Mouse (Mus musculus): Measurements from ENCODE around the gene Nkx2-2. TPM values are rescaled to one million over a fixed set of nuclear protein-coding genes. Genes with fewer than 3 reads are reported as not detected.

The Nkx2-2 gene
- polyA plus RNA-seq, 1 experiment from 2014 or later = 2.8 TPM

DNA sequence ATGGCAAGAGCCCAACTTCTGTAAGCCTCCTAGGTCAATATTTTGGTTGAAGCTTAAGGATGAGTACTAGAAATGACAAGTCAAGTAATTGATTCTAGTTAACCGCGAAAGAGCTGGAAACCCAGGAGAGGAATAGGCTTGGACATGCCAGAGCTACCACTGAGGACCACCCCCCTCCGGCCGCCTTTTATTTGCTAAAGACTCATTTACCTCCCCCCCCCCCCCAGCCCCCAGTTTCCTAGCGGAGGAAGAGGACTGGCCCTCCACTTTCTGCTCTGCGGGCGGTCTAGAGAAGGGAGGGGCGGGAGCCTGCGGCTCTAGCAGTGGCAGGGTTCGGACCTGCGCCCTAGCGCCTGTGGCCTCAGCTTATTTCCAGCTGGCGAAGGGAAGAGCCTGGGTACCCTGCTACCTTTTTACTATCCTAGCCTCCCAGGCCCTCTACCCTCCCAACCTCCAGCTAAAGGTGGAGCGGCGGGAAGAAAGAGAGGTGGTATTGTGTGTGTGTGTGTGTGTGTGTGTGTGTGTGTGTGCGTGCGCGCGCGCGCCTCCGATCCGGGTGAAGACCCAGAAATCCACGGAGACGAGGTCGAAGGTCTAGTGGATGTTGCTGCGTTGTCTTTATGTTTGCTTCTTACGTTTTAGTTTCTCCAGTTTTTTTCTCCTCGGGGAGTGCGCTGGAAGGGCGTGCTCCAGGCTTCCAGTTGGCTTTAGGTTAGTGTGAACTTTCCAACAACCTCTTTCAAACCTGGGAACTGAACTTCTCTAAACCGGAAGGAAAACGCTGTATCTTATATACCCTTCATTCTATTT is 6.8 kb downstream of the Nkx2-2 start:
- Histone ChIP-seq H3K27me3 (ENCODE audit: poor library complexity, severe bottlenecking) (peaks cover 100% of the 10 kb centered on the region), H3K4me3 (peak overlapping the region; percentile 31; the same call in 1 of the 2 replicates), H3K36me3 (replicated peaks) (no peaks in the 10 kb centered on the region), H3K9me3 (no peaks in the 10 kb centered on the region), H3K27ac (peak overlapping the region; percentile 67), H3K4me1 (peaks cover 64% of the 10 kb centered on the region)
- DNase-seq (ENCODE audit: extremely low spot score, low spot score) = peak; percentile 56
- under 1% methylated on average over 33 of the region's 33 CpGs for WGBS

DNA sequence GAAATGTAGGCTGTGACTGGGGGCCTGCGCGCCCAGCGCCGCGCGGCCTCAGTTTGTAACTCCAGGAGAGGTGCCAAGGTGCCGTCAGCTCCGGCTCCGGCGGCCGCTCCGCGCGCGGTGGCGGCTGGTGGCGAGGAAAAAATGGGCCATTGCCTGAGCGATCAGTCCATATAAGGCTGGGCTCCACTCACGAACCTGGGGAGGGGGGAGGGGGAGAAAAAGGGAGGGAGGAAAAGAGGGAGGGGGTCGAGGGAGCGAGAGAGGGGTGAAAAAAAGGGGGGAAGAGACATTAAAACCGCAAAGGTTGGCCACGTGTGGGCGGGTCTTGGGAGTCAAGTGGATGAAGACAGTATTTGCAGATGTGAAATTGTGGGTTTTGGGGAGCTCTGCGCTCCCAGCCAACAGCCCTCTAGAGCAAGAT is 7.8 kb downstream of the Nkx2-2 start:
- DNase-seq (ENCODE audit: extremely low spot score, low spot score) = peak; percentile 25
- Histone ChIP-seq H3K9me3 (no peaks in the 10 kb centered on the region), H3K27ac (peak overlapping the region; percentile 77; the same call in 1 of the 2 replicates), H3K4me1 (peaks cover 66% of the 10 kb centered on the region), H3K4me3 (peak overlapping the region; percentile 43), H3K27me3 (ENCODE audit: poor library complexity, severe bottlenecking) (peaks cover 100% of the 10 kb centered on the region), H3K36me3 (replicated peaks) (no peaks in the 10 kb centered on the region)
- under 1% methylated on average over 25 of the region's 25 CpGs for WGBS

DNA sequence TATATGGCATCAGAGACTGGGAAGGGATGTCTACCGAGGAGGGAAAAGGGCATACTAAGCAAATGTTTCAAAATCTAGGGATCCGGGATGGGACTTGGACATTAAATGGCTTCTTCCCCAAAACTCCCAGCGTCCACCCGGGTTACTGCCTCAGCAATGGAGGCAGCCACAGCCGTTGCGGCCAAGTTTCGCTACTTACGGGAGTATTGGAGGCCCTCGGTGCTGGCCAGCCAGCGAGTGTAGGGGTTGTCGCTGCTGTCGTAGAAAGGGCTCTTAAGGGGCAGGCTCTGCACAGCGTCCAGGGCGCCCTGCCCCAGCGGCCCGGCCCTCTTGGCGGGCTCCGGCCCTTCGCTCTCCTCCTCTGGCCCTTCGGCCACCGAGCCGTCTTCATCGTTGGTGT is 8.5 kb downstream of the Nkx2-2 start:
- Histone ChIP-seq H3K27ac (peak overlapping the region; percentile 77), H3K36me3 (replicated peaks) (no peaks in the 10 kb centered on the region), H3K27me3 (ENCODE audit: poor library complexity, severe bottlenecking) (peaks cover 100% of the 10 kb centered on the region), H3K4me3 (peak overlapping the region; percentile 43), H3K4me1 (peaks cover 69% of the 10 kb centered on the region), H3K9me3 (no peaks in the 10 kb centered on the region)
- WGBS = under 1% methylated on average over 23 of the region's 23 CpGs
- DNase-seq (ENCODE audit: extremely low spot score, low spot score) = peak; percentile 53

DNA sequence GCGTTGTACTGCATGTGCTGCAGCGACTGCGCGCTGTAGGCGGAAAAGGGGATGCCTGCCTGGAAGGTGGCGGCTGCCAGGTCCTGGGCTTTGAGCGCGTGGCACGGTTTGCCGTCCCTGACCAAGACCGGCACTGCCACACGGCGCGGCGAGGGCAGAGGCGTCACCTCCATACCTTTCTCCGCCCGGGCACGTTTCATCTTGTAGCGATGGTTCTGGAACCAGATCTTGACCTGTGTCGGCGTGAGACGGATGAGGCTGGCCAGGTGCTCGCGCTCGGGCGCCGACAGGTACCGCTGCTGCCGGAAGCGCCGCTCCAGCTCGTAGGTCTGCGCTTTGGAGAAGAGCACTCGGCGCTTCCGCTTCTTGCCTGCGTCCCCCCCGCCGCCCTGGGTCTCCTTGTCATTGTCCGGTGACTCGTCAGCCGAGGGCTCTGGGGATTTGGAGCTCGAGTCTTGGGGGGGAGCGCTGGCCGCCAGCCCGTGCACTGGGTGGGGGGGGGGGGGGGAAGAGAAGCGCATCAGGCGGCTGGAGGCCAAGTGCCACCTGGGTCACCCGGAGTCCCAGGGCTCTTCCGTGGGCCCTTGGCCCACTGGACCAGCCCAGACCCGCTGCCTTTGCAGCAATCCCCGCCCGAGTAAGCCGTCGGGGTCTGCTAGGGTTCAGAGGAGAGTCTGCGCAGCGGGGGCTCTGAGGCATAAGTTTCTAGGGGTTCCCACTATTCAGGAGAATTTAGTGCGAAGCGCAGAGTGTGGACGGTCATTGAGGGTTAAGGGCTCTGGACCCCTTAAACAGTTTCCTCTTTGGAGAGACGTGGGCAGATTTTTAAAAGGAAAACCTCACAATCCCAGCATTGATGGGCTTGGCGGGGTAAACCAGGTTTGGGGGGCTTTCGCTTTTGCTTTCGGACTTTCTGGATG is 9.7 kb downstream of the Nkx2-2 start:
- H3K4me3 ChIP-seq = peak overlapping the region; percentile 44
- peak; percentile 49 for DNase-seq (ENCODE audit: extremely low spot score, low spot score)
- peak overlapping the region; percentile 74 for H3K27ac ChIP-seq
- peaks cover 100% of the 10 kb centered on the region for H3K27me3 ChIP-seq (ENCODE audit: poor library complexity, severe bottlenecking)
- no peaks in the 10 kb centered on the region for H3K9me3 ChIP-seq
- H3K4me1 ChIP-seq = peaks cover 62% of the 10 kb centered on the region
- under 1% methylated on average over 64 of the region's 65 CpGs for WGBS
- no peaks in the 10 kb centered on the region for H3K36me3 ChIP-seq (replicated peaks)

DNA sequence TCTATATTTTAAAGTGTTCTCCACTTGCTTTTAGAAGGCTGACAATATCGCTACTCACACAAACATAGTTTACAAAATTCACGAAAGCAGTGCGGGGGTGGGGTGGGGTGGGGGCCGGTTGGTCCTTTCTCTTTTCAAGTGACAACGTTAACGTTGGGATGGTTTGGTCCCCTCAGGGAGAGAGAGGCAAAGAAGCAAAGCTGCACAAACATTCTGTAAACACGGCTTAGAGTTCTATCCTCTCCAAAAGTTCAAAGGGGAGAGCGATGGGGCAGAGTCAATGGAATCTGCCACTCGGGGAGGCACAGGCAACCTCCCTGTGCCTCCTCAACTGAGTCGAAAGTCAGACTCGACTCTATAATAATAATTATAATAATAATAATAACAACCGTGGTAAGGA is 10.5 kb downstream of the Nkx2-2 start:
- Histone ChIP-seq H3K36me3 (replicated peaks) (no peaks in the 10 kb centered on the region), H3K27ac (peak overlapping the region; percentile 74; the same call in 1 of the 2 replicates), H3K4me3 (peak overlapping the region; percentile 44), H3K4me1 (peaks cover 57% of the 10 kb centered on the region), H3K27me3 (ENCODE audit: poor library complexity, severe bottlenecking) (peaks cover 100% of the 10 kb centered on the region), H3K9me3 (no peaks in the 10 kb centered on the region)
- 1% methylated on average over 12 of the region's 12 CpGs for WGBS
- DNase-seq (ENCODE audit: extremely low spot score, low spot score) = no peak

DNA sequence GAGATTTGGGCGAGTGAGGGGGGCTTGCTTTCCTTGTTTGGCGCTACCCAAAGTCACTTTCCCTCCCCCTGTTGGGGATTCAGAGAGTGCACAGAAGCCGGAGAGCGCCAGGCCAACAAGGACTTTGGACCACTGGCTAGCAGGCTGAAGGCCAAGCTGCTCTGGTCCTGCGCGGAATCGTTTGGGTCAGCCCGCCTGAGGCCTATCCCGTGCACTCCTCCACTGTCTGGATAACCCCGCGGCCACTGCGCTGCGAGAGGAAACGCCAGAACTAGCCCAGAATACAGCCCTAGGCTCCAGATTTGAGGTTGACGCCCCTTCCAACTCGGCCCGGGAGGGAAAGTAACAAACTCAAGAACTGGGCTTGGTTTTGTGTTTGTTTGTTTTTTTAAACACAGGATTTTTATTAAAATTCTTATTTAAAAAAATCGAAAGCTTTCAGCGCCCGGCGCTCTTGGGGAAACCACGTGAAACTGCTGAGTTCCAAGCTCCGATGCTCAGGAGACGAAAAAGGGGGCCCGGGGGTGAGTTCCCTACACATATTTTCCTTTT is 11.3 kb downstream of the Nkx2-2 start:
- peaks cover 100% of the 10 kb centered on the region for H3K27me3 ChIP-seq (ENCODE audit: poor library complexity, severe bottlenecking)
- peak overlapping the region; percentile 44 for H3K4me3 ChIP-seq
- peak overlapping the region; percentile 40; the same call in 1 of the 2 replicates for H3K27ac ChIP-seq
- WGBS = 1% methylated on average over 25 of the region's 25 CpGs
- no peaks in the 10 kb centered on the region for H3K36me3 ChIP-seq (replicated peaks)
- peaks cover 55% of the 10 kb centered on the region for H3K4me1 ChIP-seq
- no peaks in the 10 kb centered on the region for H3K9me3 ChIP-seq
- DNase-seq (ENCODE audit: extremely low spot score, low spot score) = peak; percentile 51

DNA sequence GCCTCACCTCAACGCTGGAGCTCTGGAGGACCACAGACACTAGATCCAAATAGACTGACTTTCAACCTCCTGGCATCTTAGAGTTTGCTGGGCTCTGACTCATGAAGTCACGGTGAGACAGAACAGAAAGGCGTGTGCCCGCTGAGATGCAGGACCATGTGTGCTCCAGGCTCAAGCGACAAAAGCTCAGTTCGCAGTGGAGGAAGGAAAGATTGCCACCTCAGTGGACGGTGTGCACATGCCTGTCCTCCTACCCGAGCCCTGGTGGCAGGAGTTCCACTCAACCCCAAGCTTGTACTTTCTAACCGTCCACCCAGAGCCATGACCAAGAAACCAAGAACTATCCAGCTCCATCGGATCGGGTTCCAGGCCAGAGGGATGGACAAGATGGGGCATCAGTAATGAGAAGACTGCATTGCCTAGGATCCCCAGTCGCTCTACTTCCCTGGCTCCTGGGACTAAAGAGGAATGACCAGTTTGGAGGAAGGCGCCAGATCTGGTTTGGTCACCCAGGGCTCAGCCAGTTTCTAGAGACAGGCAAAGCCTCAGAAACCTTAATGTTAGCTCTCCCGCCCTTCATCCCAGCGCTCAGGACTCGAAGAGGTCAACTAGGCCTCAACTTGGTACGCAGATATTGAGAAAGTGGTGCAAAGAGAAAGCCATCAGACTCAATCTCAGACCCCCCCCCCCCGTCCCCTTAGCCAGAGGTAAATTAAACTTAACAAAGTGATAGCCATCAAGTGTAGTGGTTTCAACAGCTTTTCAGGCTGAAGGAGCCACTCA is 11.9 kb downstream of the Nkx2-2 start:
- Histone ChIP-seq H3K27me3 (ENCODE audit: poor library complexity, severe bottlenecking) (peaks cover 100% of the 10 kb centered on the region), H3K4me1 (peaks cover 48% of the 10 kb centered on the region), H3K4me3 (peak overlapping the region; percentile 44; the same call in 1 of the 2 replicates), H3K27ac (peak overlapping the region; percentile 40; the same call in 1 of the 2 replicates), H3K9me3 (no peaks in the 10 kb centered on the region), H3K36me3 (replicated peaks) (no peaks in the 10 kb centered on the region)
- 5% methylated on average over 18 of the region's 18 CpGs for WGBS
- peak; percentile 40 for DNase-seq (ENCODE audit: extremely low spot score, low spot score)

DNA sequence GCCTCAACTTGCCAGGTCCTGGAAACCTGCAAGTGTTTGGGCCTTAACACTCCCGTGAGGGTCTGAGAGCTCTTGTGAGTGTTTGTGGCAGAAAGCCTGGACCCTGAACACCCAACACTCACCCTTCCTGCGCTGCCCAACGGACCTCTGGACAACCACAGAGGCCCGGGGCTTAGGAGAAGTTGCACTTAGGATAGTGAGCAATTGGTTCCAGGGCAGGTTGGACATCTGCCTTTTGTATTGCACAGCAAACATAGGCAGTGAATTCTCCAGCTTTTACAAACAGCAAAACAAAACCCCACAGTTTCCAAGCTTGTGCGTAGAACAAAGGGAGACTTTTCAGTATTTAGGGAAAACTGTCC is 12.8 kb downstream of the Nkx2-2 start:
- peaks cover 42% of the 10 kb centered on the region for H3K4me1 ChIP-seq
- no peak for DNase-seq (ENCODE audit: extremely low spot score, low spot score)
- WGBS = 4% methylated on average over 5 of the region's 5 CpGs
- no peaks in the 10 kb centered on the region for H3K36me3 ChIP-seq (replicated peaks)
- peaks cover 100% of the 10 kb centered on the region for H3K27me3 ChIP-seq (ENCODE audit: poor library complexity, severe bottlenecking)
- peak overlapping the region; percentile 40; the same call in 1 of the 2 replicates for H3K27ac ChIP-seq
- H3K4me3 ChIP-seq = peak overlapping the region; percentile 30; the same call in 1 of the 2 replicates
- H3K9me3 ChIP-seq = no peaks in the 10 kb centered on the region

DNA sequence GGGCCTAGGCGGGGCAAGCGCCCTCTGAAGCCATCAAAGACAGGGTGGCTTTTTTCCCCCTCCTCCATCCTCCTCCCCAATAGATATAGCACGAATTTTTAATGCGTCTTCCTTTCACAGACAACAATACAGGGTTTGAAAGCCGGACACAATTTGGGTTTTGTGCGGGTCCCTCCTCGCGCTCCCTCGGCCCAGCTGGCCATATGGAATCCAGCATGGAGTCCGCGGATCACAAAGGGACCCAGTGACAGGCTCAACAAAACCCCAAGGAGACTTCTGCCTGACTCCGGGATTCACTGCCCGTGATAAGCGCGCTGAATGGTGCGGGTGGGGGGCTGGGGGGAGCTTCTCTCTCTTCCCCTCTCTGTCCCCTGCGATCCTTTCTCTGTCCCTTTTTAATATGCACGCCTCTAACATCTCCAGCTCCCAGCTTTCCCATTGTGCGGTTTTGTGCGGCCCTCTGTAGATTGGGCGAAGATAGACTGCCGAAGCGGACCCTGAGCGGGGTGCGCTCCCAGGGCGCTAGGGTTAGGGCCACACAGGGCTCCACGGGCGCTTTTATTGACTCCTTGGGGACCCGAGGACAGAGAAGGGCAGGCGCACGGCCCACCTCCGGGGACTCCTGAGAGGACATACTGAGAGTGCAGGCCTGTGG is 13.3 kb downstream of the Nkx2-2 start:
- Histone ChIP-seq H3K36me3 (replicated peaks) (no peaks in the 10 kb centered on the region), H3K27me3 (ENCODE audit: poor library complexity, severe bottlenecking) (peaks cover 100% of the 10 kb centered on the region), H3K27ac (peak overlapping the region; percentile 40; the same call in 1 of the 2 replicates), H3K9me3 (no peaks in the 10 kb centered on the region), H3K4me3 (peak overlapping the region; percentile 30), H3K4me1 (peaks cover 37% of the 10 kb centered on the region)
- DNase-seq (ENCODE audit: extremely low spot score, low spot score) = peak; percentile 46
- WGBS = 2% methylated on average over 32 of the region's 32 CpGs

DNA sequence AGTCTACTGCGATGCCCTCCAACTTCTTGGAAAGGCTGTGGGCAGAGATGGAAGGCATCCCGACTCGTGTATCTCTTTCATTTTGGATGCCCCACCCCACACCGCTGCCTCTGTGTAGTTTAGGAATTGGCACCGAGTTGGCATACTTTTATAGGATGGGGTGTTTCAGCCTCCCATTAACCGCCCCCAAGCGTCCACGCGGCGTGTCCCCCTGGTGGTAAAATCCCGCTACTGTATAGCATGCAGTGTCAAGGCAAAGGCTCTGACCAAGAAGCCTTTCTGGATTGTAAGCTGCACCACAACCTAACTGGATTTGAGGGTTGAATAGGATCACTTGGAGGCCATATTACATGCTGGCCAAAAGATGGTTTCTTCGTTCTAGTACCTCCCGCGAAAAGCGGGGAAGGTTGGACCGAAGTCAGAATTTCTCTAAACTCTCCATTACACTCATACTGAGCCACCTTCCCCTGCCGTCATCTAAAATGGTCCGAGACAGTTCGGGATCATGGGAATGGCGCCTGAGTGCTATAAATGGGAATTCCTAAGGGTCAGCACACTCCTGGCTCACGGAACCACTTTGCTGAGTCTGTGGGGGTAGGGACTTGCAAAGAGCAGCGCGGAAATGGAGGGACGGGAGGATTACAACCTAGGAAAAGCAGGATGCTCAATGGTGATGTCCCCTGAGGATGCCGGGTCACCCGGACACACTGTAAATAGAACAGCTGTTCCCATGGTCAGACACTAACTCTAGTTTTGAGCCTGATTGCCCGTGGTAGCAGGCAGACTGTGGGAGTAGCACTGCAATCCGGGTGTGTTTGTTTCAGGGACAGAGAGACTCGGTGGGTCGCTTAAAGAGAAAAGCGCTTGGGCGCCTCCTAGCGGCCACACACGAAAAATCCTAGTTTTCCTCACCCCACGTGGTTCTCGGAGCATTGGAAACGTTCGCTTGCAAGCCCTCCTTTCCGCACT is 15.7 kb downstream of the Nkx2-2 start:
- 1% methylated on average over 39 of the region's 39 CpGs for WGBS
- H3K36me3 ChIP-seq (replicated peaks) = no peaks in the 10 kb centered on the region
- peak overlapping the region; percentile 42 for H3K4me3 ChIP-seq
- no peak overlapping the region for H3K27ac ChIP-seq
- H3K27me3 ChIP-seq (ENCODE audit: poor library complexity, severe bottlenecking) = peaks cover 100% of the 10 kb centered on the region
- H3K9me3 ChIP-seq = no peaks in the 10 kb centered on the region
- peak; percentile 84 for DNase-seq (ENCODE audit: extremely low spot score, low spot score)
- peaks cover 22% of the 10 kb centered on the region for H3K4me1 ChIP-seq

DNA sequence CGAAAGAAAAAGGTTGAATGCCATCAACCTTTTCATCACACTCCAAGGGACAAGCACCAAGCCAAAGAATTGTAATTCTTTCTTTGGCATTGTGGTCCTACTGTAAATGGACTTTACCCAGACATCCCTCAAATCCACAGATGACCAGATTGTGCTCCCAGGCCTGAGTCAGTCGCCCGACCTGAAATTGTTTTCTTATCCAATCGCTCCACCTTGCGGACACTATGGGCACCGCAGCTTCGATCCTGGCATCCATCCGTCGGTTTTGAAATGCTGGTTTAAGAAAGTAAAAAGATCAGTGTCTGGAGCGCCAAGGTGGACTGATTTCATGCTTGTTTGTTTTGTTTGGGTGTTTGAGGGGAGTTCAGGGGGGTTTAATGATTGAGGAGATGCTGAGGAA is 16.4 kb downstream of the Nkx2-2 start:
- peak; percentile 82 for DNase-seq (ENCODE audit: extremely low spot score, low spot score)
- H3K27me3 ChIP-seq (ENCODE audit: poor library complexity, severe bottlenecking) = peaks cover 99% of the 10 kb centered on the region
- peaks cover 26% of the 10 kb centered on the region for H3K4me1 ChIP-seq
- no peak overlapping the region for H3K27ac ChIP-seq
- 7% methylated on average over 10 of the region's 10 CpGs for WGBS
- no peaks in the 10 kb centered on the region for H3K36me3 ChIP-seq (replicated peaks)
- peak overlapping the region; percentile 42; the same call in 1 of the 2 replicates for H3K4me3 ChIP-seq
- H3K9me3 ChIP-seq = no peaks in the 10 kb centered on the region

Measured in forebrain, embryonic 10.5 days (tissue).